Mouse (Mus musculus) megakaryocyte, embryonic 14.5 days (primary cell): ENCODE measurements at regions not wholly inside any gene's neighbourhood (a gene's known extent, or its start where the extent isn't known, plus 50 kb on each side); places are given as distances from the start of the nearest gene placed in this dataset.

ENCODE experiments used
- FLI1 ChIP-seq: IDR thresholded peaks from 2 replicates; pipeline ENCODE4 v1.6.1; 2012; ENCODE audit warnings: low read length, inconsistent platforms, mixed read lengths
- GATA1 ChIP-seq: IDR thresholded peaks from 3 replicates; pipeline ENCODE4 v1.6.1; 2012; ENCODE audit warnings: mixed read lengths, low read length, inconsistent platforms, borderline replicate concordance

GRCm38 (mm10) chr10:71485063-71485762, 137.7 kb downstream of the Ipmk start:
- TF ChIP-seq FLI1 (no peak), GATA1 (no peak)
